Mouse (Mus musculus) midbrain, embryonic 14.5 days (tissue): Measurements from ENCODE around the gene Ugt1a7c. TPM values are rescaled to one million over a fixed set of nuclear protein-coding genes. Genes with fewer than 3 reads are reported as not detected.

Experiments used
- ATAC-seq: fragments of 200-750 bp; cut with Nextera tagmentation; 2 replicates; pipeline ENCODE4 v1.8.0; 2017; ENCODE audit warnings: moderate number of reproducible peaks, moderate library complexity; ENCODE audit not compliant: low FRiP score, low TSS enrichment
- DNase-seq: peaks from one replicate; pipeline ENCODE4 v3.0.0-alpha.2; 2015
- H3K27ac ChIP-seq: fragments of 300-500 bp; sonication (generic); replicated peaks from 2 replicates; pipeline ENCODE4 v1.5.1; 2014; ENCODE audit warnings: mild to moderate bottlenecking, low read depth, low read length, moderate library complexity
- H3K27me3 ChIP-seq: fragments of 300-500 bp; sonication (generic); 2 replicates; pipeline ENCODE4 v1.6.1; 2014; ENCODE audit warnings: low read length, control low read depth, mixed read lengths; ENCODE audit not compliant: control insufficient read depth, insufficient read depth
- H3K36me3 ChIP-seq: fragments of 300-500 bp; sonication (generic); 2 replicates; pipeline ENCODE4 v1.6.1; 2014; ENCODE audit warnings: low read length, control low read depth; ENCODE audit not compliant: control insufficient read depth, insufficient read depth
- H3K4me1 ChIP-seq: fragments of 300-500 bp; sonication (generic); 2 replicates; pipeline ENCODE4 v1.6.1; 2014; ENCODE audit warnings: mild to moderate bottlenecking, antibody characterized with exemption, low read length, control low read depth; ENCODE audit not compliant: control insufficient read depth, insufficient read depth
- H3K4me2 ChIP-seq: fragments of 300-500 bp; sonication (generic); 2 replicates; pipeline ENCODE4 v1.6.1; 2014; ENCODE audit warnings: mild to moderate bottlenecking, low read length, moderate library complexity
- H3K4me3 ChIP-seq: fragments of 300-500 bp; sonication (generic); replicated peaks from 2 replicates; pipeline ENCODE4 v1.5.1; 2014; ENCODE audit warnings: low read depth, low read length
- H3K9ac ChIP-seq: fragments of 300-500 bp; sonication (generic); replicated peaks from 2 replicates; pipeline ENCODE4 v1.6.1; 2014; ENCODE audit warnings: mild to moderate bottlenecking, low read length, moderate library complexity
- H3K9me3 ChIP-seq: fragments of 300-500 bp; sonication (generic); 2 replicates; pipeline ENCODE4 v1.6.1; 2016; ENCODE audit warnings: low read length, control low read depth, mixed read lengths; ENCODE audit not compliant: control insufficient read depth
- WGBS: fragments of 180-500 bp; shearing (Covaris S2); extraction: QIAGEN DNeasy Blood & Tissue Kit; methylation state at CpG from one replicate; pipeline ENCODE4 v1.1.7; 2014; 5-methylcytosine and 5-hydroxymethylcytosine counted together
- polyA plus RNA-seq: library from polyadenylated mRNA; unstranded; fragments of >200 nt; fragmentation: Nextera tagmentation; extraction: Ambion mirVana; gene quantifications from 2 replicates; pipeline ENCODE4 v1.2.1, GENCODE M21; 2014

Gene Ugt1a7c
- polyA plus RNA-seq, 1 experiment from 2014 or later: 0.99 TPM

GRCm38 (mm10) chr1:88227482-88227881, 132.6 kb downstream of the Ugt1a7c start:
- H3K27ac ChIP-seq: no peak overlapping the region
- ATAC-seq (no peak), DNase-seq (no peak)
- H3K4me2 ChIP-seq: no peak overlapping the region
- peaks cover 75% of the 10 kb centered on the region for H3K9me3 ChIP-seq
- no peak overlapping the region for H3K9ac ChIP-seq
- whole genome bisulfite sequencing: 61% methylated on average over 2 of the region's 2 CpGs
- H3K36me3 ChIP-seq: no peaks in the 10 kb centered on the region
- H3K4me3 ChIP-seq: no peak overlapping the region
- H3K27me3 ChIP-seq: no peaks in the 10 kb centered on the region
- no peaks in the 10 kb centered on the region for H3K4me1 ChIP-seq

- WGBS: 73% methylated on average over 7 of the region's 7 CpGs
- Histone ChIP-seq H3K4me2 (no peak overlapping the region), H3K9me3 (peaks cover 79% of the 10 kb centered on the region), H3K36me3 (no peaks in the 10 kb centered on the region), H3K4me3 (no peak overlapping the region), H3K27me3 (no peaks in the 10 kb centered on the region), H3K27ac (no peak overlapping the region), H3K9ac (no peak overlapping the region), H3K4me1 (no peaks in the 10 kb centered on the region)
- DNase-seq: no peak
- ATAC-seq: no peak
Observed at GRCm38 (mm10) chr1:88228121-88228520, 133.3 kb downstream of the Ugt1a7c start.

- Histone ChIP-seq H3K27me3 (no peaks in the 10 kb centered on the region), H3K4me3 (no peak overlapping the region), H3K36me3 (no peaks in the 10 kb centered on the region), H3K27ac (no peak overlapping the region), H3K4me2 (no peak overlapping the region), H3K9ac (no peak overlapping the region), H3K4me1 (no peaks in the 10 kb centered on the region), H3K9me3 (peaks cover 93% of the 10 kb centered on the region)
- 78% methylated on average over 3 of the region's 3 CpGs for WGBS
- DNase-seq: no peak
- no peak for ATAC-seq
Observed at GRCm38 (mm10) chr1:88229566-88229965, 134.7 kb downstream of the Ugt1a7c start.

- DNase-seq: no peak
- H3K9me3 ChIP-seq: peaks cover 97% of the 10 kb centered on the region
- no peak overlapping the region for H3K27ac ChIP-seq
- 84% methylated on average over 5 of the region's 5 CpGs for WGBS
- H3K4me1 ChIP-seq: no peaks in the 10 kb centered on the region
- no peak overlapping the region for H3K4me2 ChIP-seq
- no peaks in the 10 kb centered on the region for H3K27me3 ChIP-seq
- no peaks in the 10 kb centered on the region for H3K36me3 ChIP-seq
- H3K9ac ChIP-seq: no peak overlapping the region
- no peak overlapping the region for H3K4me3 ChIP-seq
- 0 out of 2 replicates have a peak, but pooled peaks have one; percentile 0 for ATAC-seq
Observed at GRCm38 (mm10) chr1:88229986-88230385, 135.1 kb downstream of the Ugt1a7c start.

- H3K27me3 ChIP-seq: no peaks in the 10 kb centered on the region
- DNase-seq: no peak
Observed at GRCm38 (mm10) chr1:88230421-88230820, 135.6 kb downstream of the Ugt1a7c start.

GRCm38 (mm10) chr1:88230981-88231802, 136.3 kb downstream of the Ugt1a7c start:
- Histone ChIP-seq H3K4me1 (no peaks in the 10 kb centered on the region), H3K9ac (no peak overlapping the region), H3K36me3 (no peaks in the 10 kb centered on the region), H3K27ac (no peak overlapping the region), H3K4me2 (no peak overlapping the region), H3K9me3 (peaks cover 100% of the 10 kb centered on the region), H3K27me3 (no peaks in the 10 kb centered on the region), H3K4me3 (no peak overlapping the region)
- DNase-seq: no peak
- ATAC-seq: no peak
- 75% methylated on average over 6 of the region's 6 CpGs for WGBS

More at GRCm38 (mm10) chr1:88230421-88230820, 135.6 kb downstream of the Ugt1a7c start:
- Histone ChIP-seq H3K9ac (no peak overlapping the region), H3K4me1 (no peaks in the 10 kb centered on the region), H3K9me3 (peaks cover 100% of the 10 kb centered on the region), H3K4me3 (no peak overlapping the region), H3K36me3 (no peaks in the 10 kb centered on the region), H3K27ac (no peak overlapping the region), H3K4me2 (no peak overlapping the region)
- ATAC-seq: no peak
- WGBS: 74% methylated on average over 7 of the region's 7 CpGs

GRCm38 (mm10) chr1:88231803-88232499, 137.1 kb downstream of the Ugt1a7c start:
- 68% methylated on average over 7 of the region's 7 CpGs for WGBS
- ATAC-seq: no peak
- DNase-seq: no peak

GRCm38 (mm10) chr1:88232664-88233380, 138.0 kb downstream of the Ugt1a7c start:
- Histone ChIP-seq H3K36me3 (no peaks in the 10 kb centered on the region), H3K9ac (no peak overlapping the region), H3K27me3 (no peaks in the 10 kb centered on the region), H3K4me3 (no peak overlapping the region), H3K27ac (no peak overlapping the region), H3K4me1 (no peaks in the 10 kb centered on the region), H3K4me2 (no peak overlapping the region), H3K9me3 (peaks cover 98% of the 10 kb centered on the region)
- DNase-seq (no peak), ATAC-seq (no peak)
- 53% methylated on average over 3 of the region's 3 CpGs for WGBS

More at GRCm38 (mm10) chr1:88231803-88232499, 137.1 kb downstream of the Ugt1a7c start:
- Histone ChIP-seq H3K27me3 (no peaks in the 10 kb centered on the region), H3K36me3 (no peaks in the 10 kb centered on the region), H3K27ac (no peak overlapping the region), H3K4me1 (no peaks in the 10 kb centered on the region), H3K9me3 (peaks cover 98% of the 10 kb centered on the region), H3K9ac (no peak overlapping the region), H3K4me3 (no peak overlapping the region), H3K4me2 (no peak overlapping the region)
